Mouse (Mus musculus): ENCODE measurements at regions not wholly inside any gene's neighbourhood (a gene's known extent, or its start where the extent isn't known, plus 50 kb on each side); places are given as distances from the start of the nearest gene placed in this dataset.

- DNase-seq (ENCODE audit: low read depth, low spot score): no peak
Observed at GRCm38 (mm10) chr10:99639469-99639868, 120.0 kb downstream of the Csl start.

- DNase-seq (ENCODE audit: low read depth, low spot score): peak; percentile 67
Observed at GRCm38 (mm10) chr10:99641784-99642183, 117.7 kb downstream of the Csl start.

- no peak for DNase-seq (ENCODE audit: low read depth, low spot score)
Observed at GRCm38 (mm10) chr10:99642201-99642827, 117.1 kb downstream of the Csl start.

- no peak for DNase-seq (ENCODE audit: low read depth, low spot score)
Observed at GRCm38 (mm10) chr10:99644981-99645380, 114.5 kb downstream of the Csl start.

GRCm38 (mm10) chr10:99652011-99652410 lies 107.4 kb downstream of the Csl start:
- no peak for DNase-seq (ENCODE audit: low read depth, low spot score)

- no peak for DNase-seq (ENCODE audit: low read depth, low spot score)
Observed at GRCm38 (mm10) chr10:99654284-99654683, 105.2 kb downstream of the Csl start.

- DNase-seq (ENCODE audit: low read depth, low spot score): no peak
Observed at GRCm38 (mm10) chr10:99676557-99677098, 82.8 kb downstream of the Csl start.

GRCm38 (mm10) chr10:99678096-99678495 lies 81.4 kb downstream of the Csl start:
- DNase-seq (ENCODE audit: low read depth, low spot score): no peak

GRCm38 (mm10) chr10:99679813-99680212 lies 79.6 kb downstream of the Csl start:
- no peak for DNase-seq (ENCODE audit: low read depth, low spot score)

GRCm38 (mm10) chr10:99681932-99682331 lies 77.5 kb downstream of the Csl start:
- no peak for DNase-seq (ENCODE audit: low read depth, low spot score)

- no peak for DNase-seq (ENCODE audit: low read depth, low spot score)
Observed at GRCm38 (mm10) chr10:99682350-99682749, 77.1 kb downstream of the Csl start.

GRCm38 (mm10) chr10:99683310-99683709 lies 76.1 kb downstream of the Csl start:
- no peak for DNase-seq (ENCODE audit: low read depth, low spot score)

GRCm38 (mm10) chr10:99685911-99686310 lies 73.5 kb downstream of the Csl start:
- DNase-seq (ENCODE audit: low read depth, low spot score): peak; percentile 30

- DNase-seq (ENCODE audit: low read depth, low spot score): no peak
Observed at GRCm38 (mm10) chr10:99687011-99687410, 72.4 kb downstream of the Csl start.

GRCm38 (mm10) chr10:99697696-99698095 lies 61.8 kb downstream of the Csl start:
- DNase-seq (ENCODE audit: low read depth, low spot score): no peak

- no peak for DNase-seq (ENCODE audit: low read depth, low spot score)
Observed at GRCm38 (mm10) chr10:99699498-99699897, 60.0 kb downstream of the Csl start.

GRCm38 (mm10) chr10:99700052-99700777 lies 59.2 kb downstream of the Csl start:
- DNase-seq (ENCODE audit: low read depth, low spot score): no peak

All from forelimb bud, embryonic 11.5 days (tissue).